Mouse (Mus musculus): ENCODE measurements around the gene Vps53.

Gene Vps53

GRCm38 (mm10) chr11:76168976-76169375 is 10.5 kb downstream of the Vps53 start:
- no peak for DNase-seq (ENCODE audit: low spot score in 2 of 2)

- DNase-seq (ENCODE audit: low spot score in 2 of 2) = peak; percentile 70 to 81
Measured at GRCm38 (mm10) chr11:76167079-76167765, 12.2 kb downstream of the Vps53 start.

GRCm38 (mm10) chr11:76166657-76167056 is 12.8 kb downstream of the Vps53 start:
- no peak for DNase-seq (ENCODE audit: low spot score in 2 of 2)

- DNase-seq (ENCODE audit: low spot score in 2 of 2) = no peak
Measured at GRCm38 (mm10) chr11:76160251-76160650, 19.2 kb downstream of the Vps53 start.

GRCm38 (mm10) chr11:76158375-76158774 is 21.1 kb downstream of the Vps53 start:
- no peak for DNase-seq (ENCODE audit: low spot score in 2 of 2)

GRCm38 (mm10) chr11:76154861-76155260 is 24.6 kb downstream of the Vps53 start:
- no peak for DNase-seq (ENCODE audit: low spot score in 2 of 2)

- DNase-seq (ENCODE audit: low spot score in 2 of 2) = no peak
Measured at GRCm38 (mm10) chr11:76154200-76154599, 25.2 kb downstream of the Vps53 start.

GRCm38 (mm10) chr11:76153236-76153951 is 26.1 kb downstream of the Vps53 start:
- DNase-seq (ENCODE audit: low spot score in 2 of 2) = no peak

GRCm38 (mm10) chr11:76150980-76151379 is 28.5 kb downstream of the Vps53 start:
- DNase-seq (ENCODE audit: low spot score in 2 of 2) = no peak

GRCm38 (mm10) chr11:76148055-76149008 is 31.1 kb downstream of the Vps53 start:
- DNase-seq (ENCODE audit: low spot score in 2 of 2) = no peak

- DNase-seq (ENCODE audit: low spot score in 2 of 2) = no peak
Measured at GRCm38 (mm10) chr11:76146187-76147010, 33.0 kb downstream of the Vps53 start.

- DNase-seq (ENCODE audit: low spot score in 2 of 2) = no peak
Measured at GRCm38 (mm10) chr11:76145169-76145568, 34.3 kb downstream of the Vps53 start.

- no peak for DNase-seq (ENCODE audit: low spot score in 2 of 2)
Measured at GRCm38 (mm10) chr11:76144386-76144785, 35.1 kb downstream of the Vps53 start.

- DNase-seq (ENCODE audit: low spot score in 2 of 2) = no peak
Measured at GRCm38 (mm10) chr11:76137996-76138395, 41.5 kb downstream of the Vps53 start.

GRCm38 (mm10) chr11:76135641-76136437 is 43.6 kb downstream of the Vps53 start:
- DNase-seq (ENCODE audit: low spot score in 2 of 2) = no peak

GRCm38 (mm10) chr11:76130859-76131258 is 48.6 kb downstream of the Vps53 start:
- DNase-seq (ENCODE audit: low spot score in 2 of 2) = no peak

GRCm38 (mm10) chr11:76125386-76125785 is 54.1 kb downstream of the Vps53 start:
- DNase-seq (ENCODE audit: low spot score in 2 of 2) = no peak

- no peak for DNase-seq (ENCODE audit: low spot score in 2 of 2)
Measured at GRCm38 (mm10) chr11:76123517-76123916, 55.9 kb downstream of the Vps53 start.

GRCm38 (mm10) chr11:76122571-76122970 is 56.9 kb downstream of the Vps53 start:
- no peak for DNase-seq (ENCODE audit: low spot score in 2 of 2)

- DNase-seq (ENCODE audit: low spot score in 2 of 2) = no peak
Measured at GRCm38 (mm10) chr11:76121086-76121485, 58.4 kb downstream of the Vps53 start.
